Mouse (Mus musculus) brown adipose tissue, adult 24 weeks (tissue): ENCODE data around the gene Nol6. TPM values are rescaled to one million over a fixed set of nuclear protein-coding genes. Genes with fewer than 3 reads are reported as not detected.

Experiments used
- H3K27ac ChIP-seq: fragments of 200-500 bp; replicated peaks from 2 replicates; pipeline ENCODE4 v1.5.1; 2012; ENCODE audit warnings: low read depth, mild to moderate bottlenecking, low read length
- H3K4me1 ChIP-seq: fragments of 200-500 bp; 2 replicates; pipeline ENCODE4 v1.6.1; 2012; ENCODE audit warnings: low read length, mixed read lengths; ENCODE audit not compliant: control insufficient read depth, insufficient read depth, insufficient read length
- H3K4me3 ChIP-seq: fragments of 200-500 bp; 2 replicates; pipeline ENCODE4 v1.5.1; 2012; ENCODE audit warnings: low read depth, mild to moderate bottlenecking, low read length, moderate library complexity; ENCODE audit not compliant: insufficient read depth
- polyA plus RNA-seq: library from polyadenylated mRNA; stranded (reverse); fragments of >200 nt; gene quantifications from 2 replicates; pipeline ENCODE4 v1.2.4, GENCODE M21; 2012; ENCODE audit not compliant: missing spikeins, insufficient read depth, insufficient read length

The Nol6 gene
- polyA plus RNA-seq, result 13.0 and 15.3 TPM in 2 replicates

GRCm38 (mm10) chr4:41124180-41124951 is at the start of gene Nol6:
Gene Nol6 (minus strand): TSS chr4:41124455.
- Histone ChIP-seq H3K4me3 (peak within 1 kb of the TSS; percentile 68), H3K27ac (peak within 1 kb of the TSS; percentile 46), H3K4me1 (0 out of 2 replicates have a peak, but pooled peaks cover 2% of the 10 kb centered on the region)

DNA sequence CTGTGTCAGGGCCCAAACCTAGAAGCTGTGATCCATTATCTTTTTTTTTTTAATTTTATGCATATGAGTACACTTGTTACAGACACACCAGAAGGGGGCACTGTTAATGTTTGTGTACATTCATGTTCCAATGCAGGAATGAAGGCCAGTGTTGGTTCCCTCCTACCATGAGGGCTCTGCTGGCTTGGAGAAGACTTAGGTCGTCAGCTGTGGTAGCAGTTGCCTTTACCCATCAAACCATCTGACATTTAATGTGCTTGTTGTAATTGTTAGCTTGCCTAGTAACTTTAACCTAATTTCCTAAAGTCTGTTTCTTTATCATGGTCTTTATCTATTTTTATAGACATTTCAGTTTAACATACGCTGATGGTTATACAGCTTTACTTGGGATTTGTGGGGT is 46.7 kb upstream of the Nol6 start:
- no peaks in the 10 kb centered on the region for H3K4me1 ChIP-seq
- H3K27ac ChIP-seq, result no peak overlapping the region
- H3K4me3 ChIP-seq, result no peak overlapping the region

- Histone ChIP-seq H3K4me3 (no peak overlapping the region), H3K27ac (no peak overlapping the region), H3K4me1 (no peaks in the 10 kb centered on the region)
These were observed 41.6 kb upstream of the Nol6 start for GRCm38 (mm10) chr4:41165693-41166475.

- Histone ChIP-seq H3K4me3 (no peak overlapping the region), H3K4me1 (no peaks in the 10 kb centered on the region), H3K27ac (no peak overlapping the region)
These were observed 40.7 kb upstream of the Nol6 start for GRCm38 (mm10) chr4:41164974-41165373.

DNA sequence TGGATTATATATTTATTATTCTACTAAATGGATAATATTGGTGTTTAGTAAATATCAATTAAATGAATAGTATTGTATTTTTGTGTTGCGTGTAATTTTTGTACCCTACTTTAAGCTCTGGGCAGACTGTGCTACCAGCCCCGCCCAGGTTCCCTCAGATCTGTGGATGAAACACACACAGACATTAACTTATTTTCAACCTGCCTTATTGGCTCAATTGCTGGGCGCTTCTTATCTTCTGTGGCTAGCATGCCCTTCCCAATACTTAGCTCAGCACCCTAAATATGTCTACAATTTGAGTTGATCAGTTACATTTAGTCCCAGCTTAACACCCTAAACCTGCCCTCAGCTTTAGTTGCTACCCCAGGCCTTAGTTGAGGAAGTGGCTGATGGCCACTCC is 37.0 kb upstream of the Nol6 start:
- no peak overlapping the region for H3K4me3 ChIP-seq
- no peak overlapping the region for H3K27ac ChIP-seq
- peaks cover 11% of the 10 kb centered on the region for H3K4me1 ChIP-seq

GRCm38 (mm10) chr4:41158251-41158650 is 34.0 kb upstream of the Nol6 start:
- no peak overlapping the region for H3K4me3 ChIP-seq
- no peak overlapping the region for H3K27ac ChIP-seq
- peaks cover 11% of the 10 kb centered on the region for H3K4me1 ChIP-seq

DNA sequence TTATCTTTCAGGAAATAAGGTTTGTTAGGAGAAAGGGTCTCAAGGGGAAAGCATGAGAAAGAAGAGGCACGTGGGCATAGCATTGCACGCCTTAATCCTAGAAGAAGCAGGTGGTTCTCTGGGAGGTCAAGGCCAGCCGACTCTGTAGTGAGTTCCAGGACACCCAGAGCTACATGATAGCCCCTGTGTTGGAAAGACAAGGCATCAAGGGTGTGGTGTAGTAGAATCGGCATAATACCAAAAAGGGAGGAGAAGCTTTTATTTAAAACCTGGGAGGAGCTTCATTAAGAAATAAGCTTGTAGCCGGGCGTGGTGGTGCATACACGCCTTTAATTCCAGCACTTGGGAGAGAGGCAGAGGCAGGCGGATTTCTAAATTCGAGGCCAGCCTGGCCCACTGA is 32.7 kb upstream of the Nol6 start:
- H3K4me1 ChIP-seq, result peaks cover 11% of the 10 kb centered on the region
- no peak overlapping the region for H3K27ac ChIP-seq
- no peak overlapping the region for H3K4me3 ChIP-seq

DNA sequence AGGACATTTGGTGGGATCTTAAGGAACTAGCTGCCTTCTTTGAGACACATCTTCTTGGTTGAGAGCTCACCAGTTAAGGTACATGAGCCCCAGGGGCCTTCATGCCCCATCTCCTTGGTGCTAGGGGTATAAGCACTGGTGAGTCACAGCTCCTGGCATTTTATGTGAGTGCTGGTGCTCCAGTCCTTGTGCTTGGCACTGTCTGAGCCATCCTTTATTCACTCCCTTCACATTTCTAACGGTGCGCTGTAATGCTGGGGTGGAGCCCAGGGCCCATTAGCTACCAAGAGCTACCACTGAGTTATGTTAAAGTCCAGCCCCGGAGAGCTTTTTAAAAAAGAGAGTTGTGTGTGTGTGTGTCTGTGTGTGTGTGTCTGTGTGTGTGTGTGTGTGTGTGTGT is 28.9 kb upstream of the Nol6 start:
- Histone ChIP-seq H3K27ac (no peak overlapping the region), H3K4me1 (peaks cover 9% of the 10 kb centered on the region), H3K4me3 (no peak overlapping the region)

- no peak overlapping the region for H3K27ac ChIP-seq
- H3K4me1 ChIP-seq, result no peaks in the 10 kb centered on the region
- H3K4me3 ChIP-seq, result no peak overlapping the region
These were observed 26.9 kb upstream of the Nol6 start for GRCm38 (mm10) chr4:41151186-41151585.

GRCm38 (mm10) chr4:41149891-41150290 is 25.6 kb upstream of the Nol6 start:
- no peak overlapping the region for H3K27ac ChIP-seq
- H3K4me1 ChIP-seq, result no peaks in the 10 kb centered on the region; the same call in 1 of the 2 replicates
- no peak overlapping the region for H3K4me3 ChIP-seq

DNA sequence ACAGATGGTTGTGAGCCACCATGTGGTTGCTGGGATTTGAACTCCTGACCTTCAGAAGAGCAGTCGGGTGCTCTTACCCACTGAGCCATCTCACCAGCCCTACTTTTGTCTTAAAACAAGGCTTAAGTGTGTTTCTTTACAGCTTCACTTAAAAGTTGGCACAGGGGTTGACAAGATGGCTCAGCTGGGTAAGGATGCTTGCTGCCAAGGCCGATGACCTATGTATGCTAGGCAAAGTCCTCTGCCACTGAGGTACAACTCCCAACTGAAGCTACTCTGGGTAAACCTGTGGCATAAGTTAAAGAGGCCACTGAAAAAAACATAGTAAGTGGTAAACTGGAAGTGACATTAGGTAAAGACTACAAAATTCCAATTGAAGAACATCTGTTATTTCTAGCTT is 18.3 kb upstream of the Nol6 start:
- Histone ChIP-seq H3K4me3 (no peak overlapping the region), H3K4me1 (peaks cover 18% of the 10 kb centered on the region), H3K27ac (no peak overlapping the region)

DNA sequence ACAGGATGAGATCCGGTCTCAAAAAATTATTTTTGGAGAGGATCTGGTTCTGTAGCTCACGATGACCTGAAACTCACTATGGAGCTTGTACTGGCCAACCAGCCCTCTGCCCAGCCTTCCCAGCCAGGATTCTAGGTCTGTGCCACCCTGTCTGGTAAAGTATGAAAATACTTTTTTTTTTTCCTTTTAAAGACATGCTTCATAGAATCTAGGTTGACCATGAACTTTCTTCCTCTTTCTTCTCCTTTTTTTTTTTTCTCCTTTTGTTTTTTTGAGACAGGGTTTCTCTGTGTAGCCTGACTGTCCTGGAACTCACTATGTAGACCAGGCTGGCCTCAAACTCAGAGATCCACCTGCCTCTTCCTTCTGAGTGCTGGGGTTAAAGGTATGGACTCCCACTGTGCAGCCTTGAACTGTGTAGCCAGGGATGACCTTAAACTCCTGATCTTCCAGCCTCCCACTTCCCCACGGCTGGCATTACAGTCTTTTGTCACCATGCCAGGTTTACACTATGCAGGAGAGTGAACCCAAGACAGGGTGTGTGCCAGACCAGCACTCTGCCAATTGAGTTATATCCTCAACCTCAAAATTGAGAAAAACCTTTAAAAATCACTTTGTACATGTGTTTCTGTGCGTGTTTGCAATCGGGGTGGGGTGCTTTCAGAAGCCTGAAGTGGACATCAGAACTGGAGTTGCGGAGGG is 16.1 kb upstream of the Nol6 start:
- Histone ChIP-seq H3K27ac (0 out of 2 replicates have a peak overlapping the region, but pooled peaks have one; percentile 21), H3K4me3 (no peak overlapping the region), H3K4me1 (peaks cover 18% of the 10 kb centered on the region)

- Histone ChIP-seq H3K4me1 (peaks cover 12% of the 10 kb centered on the region), H3K4me3 (peak overlapping the region; percentile 69), H3K27ac (peak overlapping the region; percentile 77)
These were observed 12.6 kb upstream of the Nol6 start for GRCm38 (mm10) chr4:41136811-41137210.

DNA sequence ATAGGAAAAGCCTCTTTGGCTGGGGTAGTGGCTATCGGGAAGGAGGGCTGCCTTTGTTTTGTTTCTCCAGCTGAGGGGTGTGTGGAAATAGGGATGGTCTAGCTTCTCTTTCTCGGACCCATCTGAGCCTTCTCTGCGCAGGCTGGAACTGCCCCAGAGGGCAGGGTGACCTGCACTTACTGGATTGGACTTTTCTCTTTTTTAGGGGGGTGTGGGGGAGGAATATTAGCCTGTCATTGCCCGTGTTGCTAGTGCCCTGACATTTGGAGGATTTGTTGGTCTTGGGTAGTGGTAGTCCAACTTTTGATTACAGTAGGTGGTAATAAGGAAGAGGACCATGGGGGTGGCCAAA is 12.2 kb upstream of the Nol6 start:
- peak overlapping the region; percentile 69 for H3K4me3 ChIP-seq
- peak overlapping the region; percentile 77 for H3K27ac ChIP-seq
- peaks cover 10% of the 10 kb centered on the region; the same call in 1 of the 2 replicates for H3K4me1 ChIP-seq
